Mouse (Mus musculus) adrenal gland, adult 8-10 months (tissue): ENCODE measurements around the gene Qrich1. TPM values are rescaled to one million over a fixed set of nuclear protein-coding genes. Genes with fewer than 3 reads are reported as not detected.
"Not testable (repeated sequence)": the region's sequence is repeated elsewhere in the genome, so short reads cannot be mapped to it uniquely, and the experiment has no call there.

ENCODE experiments used
- DNase-seq: peaks from one replicate; pipeline ENCODE4 v3.0.0; 2022
- microRNA-seq, 2 experiments: library from miRNA; unstranded; fragments of <30 nt; microRNA quantifications; one replicate each; pipeline ENCODE4 v1.2.0; 2022
- total RNA-seq, 4 experiments: library from RNA; stranded (reverse); gene quantifications; 2 replicates each; pipeline ENCODE4 v1.2.4; 2022

The Qrich1 gene
- total RNA-seq, 4 experiments from 2014 or later, result 131 to 151 (median 139) TPM

GRCm38 (mm10) chr9:108587571-108588180 lies 71.1 kb downstream of the Qrich1 start:
- peak; percentile 64 for DNase-seq

GRCm38 (mm10) chr9:108589229-108589628 lies 72.6 kb downstream of the Qrich1 start:
- no peak for DNase-seq

- no peak for DNase-seq
Measured at GRCm38 (mm10) chr9:108591462-108591861, 74.9 kb downstream of the Qrich1 start.

- DNase-seq, result no peak
Measured at GRCm38 (mm10) chr9:108594354-108594753, 77.7 kb downstream of the Qrich1 start.

GRCm38 (mm10) chr9:108596998-108597764 lies 80.6 kb downstream of the Qrich1 start, which contains the start of gene P4htm:
Gene P4htm, minus strand, starts transcription at chr9:108597667.
- DNase-seq, result peak; percentile 38

GRCm38 (mm10) chr9:108599021-108599566 lies 82.5 kb downstream of the Qrich1 start:
- no peak for DNase-seq

- DNase-seq, result no peak
Measured at GRCm38 (mm10) chr9:108600011-108600410, 83.4 kb downstream of the Qrich1 start.

GRCm38 (mm10) chr9:108601986-108602385 lies 85.4 kb downstream of the Qrich1 start:
- DNase-seq, result no peak

GRCm38 (mm10) chr9:108607929-108608328 lies 91.3 kb downstream of the Qrich1 start:
- not testable (repeated sequence) for DNase-seq

GRCm38 (mm10) chr9:108608889-108609288 lies 92.3 kb downstream of the Qrich1 start:
- no peak for DNase-seq

Small RNAs within 50 kb of the gene (microRNA-seq; reads per million reads assigned to microRNA genes)
- gene Gm24083 (0 reads per million in 2 experiments), gene Mir191 (0 reads per million in 2 experiments), gene Mir425 (717 to 911 reads per million in 2 experiments)

Other genes starting within 250 kb of the Qrich1 start
- 10 to 100 TPM; 29.5 to 49.1 (median 41.4) TPM for gene Nicn1, start 226.4 kb upstream of the Qrich1 start, total RNA-seq
- gene Amt, start 220.0 kb upstream of the Qrich1 start, total RNA-seq, result 10 to 100 TPM in 2 of 4 experiments, 1 to 10 TPM in 2; 3.8 to 10.9 (median 7.1) TPM
- 100 to 1,000 TPM; 307 to 342 (median 321) TPM for gene Rhoa, start 210.7 kb upstream of the Qrich1 start, total RNA-seq
- gene Tcta, start 210.6 kb upstream of the Qrich1 start, total RNA-seq, result 10 to 100 TPM; 56.0 to 68.0 (median 62.2) TPM
- 100 to 1,000 TPM; 524 to 812 (median 629) TPM for gene Gpx1, start 177.9 kb upstream of the Qrich1 start, total RNA-seq
- gene Usp4, start 169.0 kb upstream of the Qrich1 start, total RNA-seq, result 100 to 1,000 TPM; 124 to 152 (median 132) TPM
- gene 1700102P08Rik, start 124.0 kb upstream of the Qrich1 start, total RNA-seq, result 1 to 10 TPM in 3 of 4 experiments, under 1 TPM in 1; 0.96 to 1.6 (median 1.3) TPM
- under 1 TPM in 1 of 4 experiments, not detected in 3; 0.10 TPM for gene Ccdc36, start 88.3 kb upstream of the Qrich1 start, total RNA-seq
- gene BC048562, start 80.3 kb upstream of the Qrich1 start, total RNA-seq, result not detected
- 10 to 100 TPM; 46.6 to 56.5 (median 52.7) TPM for gene Ccdc71, start 56.3 kb upstream of the Qrich1 start, total RNA-seq
- gene Klhdc8b, start 55.2 kb upstream of the Qrich1 start, total RNA-seq, result 10 to 100 TPM; 19.7 to 48.3 (median 33.1) TPM
- gene Lamb2, start 37.1 kb upstream of the Qrich1 start, total RNA-seq, result 100 to 1,000 TPM; 117 to 175 (median 152) TPM
- 100 to 1,000 TPM; 239 to 312 (median 257) TPM for gene Usp19, start 26.2 kb upstream of the Qrich1 start, total RNA-seq
- gene Qars, start 9.1 kb upstream of the Qrich1 start, total RNA-seq, result 100 to 1,000 TPM; 181 to 239 (median 220) TPM
- 10 to 100 TPM; 59.9 to 88.8 (median 73.5) TPM for gene Impdh2, start 43.5 kb downstream of the Qrich1 start, total RNA-seq
- 10 to 100 TPM; 60.1 to 76.1 (median 70.8) TPM for gene Ndufaf3, start 50.6 kb downstream of the Qrich1 start, total RNA-seq
- gene Dalrd3, start 53.1 kb downstream of the Qrich1 start, total RNA-seq, result 10 to 100 TPM; 72.5 to 99.3 (median 83.0) TPM
- 100 to 1,000 TPM; 115 to 182 (median 165) TPM for gene Wdr6, start 61.9 kb downstream of the Qrich1 start, total RNA-seq
- 10 to 100 TPM in 3 of 4 experiments, 1 to 10 TPM in 1; 7.4 to 14.7 (median 11.6) TPM for gene P4htm, start 80.9 kb downstream of the Qrich1 start, total RNA-seq
- 10 to 100 TPM; 53.4 to 73.7 (median 61.0) TPM for gene Arih2, start 132.6 kb downstream of the Qrich1 start, total RNA-seq
- 100 to 1,000 TPM in 1 of 4 experiments, 10 to 100 TPM in 3; 71.4 to 108 (median 90.9) TPM for gene Slc25a20, start 145.3 kb downstream of the Qrich1 start, total RNA-seq
- gene Prkar2a, start 172.5 kb downstream of the Qrich1 start, total RNA-seq, result 10 to 100 TPM; 29.9 to 45.0 (median 33.7) TPM